Comparison of ENCODE assay signal across 8 mouse cellular contexts in genomic region chr15:81924933-81925332, GRCm38 (mm10). TPM values are rescaled to one million over a fixed set of nuclear protein-coding genes. Genes with fewer than 3 reads are reported as not detected.
DNase-seq lines count a peak whose midpoint lies in the region; ATAC-seq and TF ChIP-seq lines count a peak whose summit lies in the region.

No protein-coding gene starts in this region.

- H3K4me1 ChIP-seq in lung, embryonic 15.5 days, result peaks cover 25% of the 10 kb centered on the region
- no peaks in the 10 kb centered on the region; the same call in 1 of the 2 replicates for H3K4me1 ChIP-seq in embryonic fibroblast, embryonic 13.5 days (ENCODE audit: control insufficient read depth, insufficient read depth, low read length)
- H3K4me1 ChIP-seq in limb, embryonic 11.5 days (ENCODE audit: control insufficient read depth, insufficient read depth, low read length), result peaks cover 4% of the 10 kb centered on the region; the same call in 1 of the 2 replicates
- H3K4me1 ChIP-seq in neural tube, embryonic 15.5 days, result peaks cover 52% of the 10 kb centered on the region

- H3K4me3 ChIP-seq in lung, embryonic 15.5 days, result peak overlapping the region; percentile 79
- peak overlapping the region; percentile 67 for H3K4me3 ChIP-seq in embryonic fibroblast, embryonic 13.5 days (ENCODE audit: insufficient read depth, low read length)
- peak overlapping the region; percentile 52; the same call in 1 of the 2 replicates for H3K4me3 ChIP-seq in limb, embryonic 11.5 days (ENCODE audit: low read depth, low read length)
- H3K4me3 ChIP-seq in neural tube, embryonic 15.5 days (replicated peaks), result peak overlapping the region; percentile 78

- no peak for TF ChIP-seq CTCF in embryonic fibroblast, embryonic 13.5 days (IDR thresholded peaks at IDR 0.05; ENCODE audit: borderline replicate concordance, insufficient read depth, low read length)

- ATAC-seq in lung, embryonic 15.5 days (ENCODE audit: borderline replicate concordance, extremely low read depth, low FRiP score, low TSS enrichment), result no peak
- no peak for ATAC-seq in limb, embryonic 11.5 days (ENCODE audit: insufficient number of reproducible peaks, low FRiP score, low TSS enrichment, low read depth)
- no peak for ATAC-seq in neural tube, embryonic 15.5 days (ENCODE audit: low FRiP score)

- H3K27me3 ChIP-seq in lung, embryonic 15.5 days, result no peaks in the 10 kb centered on the region
- no peaks in the 10 kb centered on the region for H3K27me3 ChIP-seq in limb, embryonic 11.5 days (ENCODE audit: control insufficient read depth, insufficient read depth, low read length)
- H3K27me3 ChIP-seq in neural tube, embryonic 15.5 days (replicated peaks), result no peaks in the 10 kb centered on the region

- 78% methylated on average over 11 of the region's 11 CpGs for WGBS in lung, embryonic 15.5 days
- 89% methylated on average over 11 of the region's 11 CpGs for WGBS in limb, embryonic 11.5 days
- 88% methylated on average over 11 of the region's 11 CpGs for WGBS in neural tube, embryonic 15.5 days

- H3K9me3 ChIP-seq in lung, embryonic 15.5 days, result no peaks in the 10 kb centered on the region
- H3K9me3 ChIP-seq in limb, embryonic 11.5 days (ENCODE audit: control insufficient read depth, low read length), result no peaks in the 10 kb centered on the region
- H3K9me3 ChIP-seq in neural tube, embryonic 15.5 days (replicated peaks), result no peaks in the 10 kb centered on the region

- H3K4me2 ChIP-seq in lung, embryonic 15.5 days, result peak overlapping the region; percentile 95
- H3K4me2 ChIP-seq in limb, embryonic 11.5 days (ENCODE audit: low read depth, severe bottlenecking), result peak overlapping the region; percentile 88
- peak overlapping the region; percentile 94 for H3K4me2 ChIP-seq in neural tube, embryonic 15.5 days

- peaks cover 7% of the 10 kb centered on the region; the same call in 1 of the 2 replicates for H3K36me3 ChIP-seq in lung, embryonic 15.5 days
- peaks cover 3% of the 10 kb centered on the region; the same call in 1 of the 2 replicates for H3K36me3 ChIP-seq in limb, embryonic 11.5 days (ENCODE audit: control insufficient read depth, insufficient read depth, low read length)
- H3K36me3 ChIP-seq in neural tube, embryonic 15.5 days, result no peaks in the 10 kb centered on the region; the same call in 1 of the 2 replicates

- no peak overlapping the region for H3K27ac ChIP-seq in lung, embryonic 15.5 days
- no peak overlapping the region for H3K27ac ChIP-seq in embryonic fibroblast, embryonic 13.5 days (ENCODE audit: insufficient read depth, low read length)
- no peak overlapping the region for H3K27ac ChIP-seq in limb, embryonic 11.5 days (replicated peaks; ENCODE audit: low read depth, low read length)
- 0 out of 2 replicates have a peak overlapping the region, but pooled peaks have one; percentile 13 for H3K27ac ChIP-seq in neural tube, embryonic 15.5 days (replicated peaks)

- no peak for TF ChIP-seq POLR2A in embryonic fibroblast, embryonic 13.5 days (IDR thresholded peaks at IDR 0.05; ENCODE audit: low read depth, low read length)

- no peak for DNase-seq in lung, postnatal 25 days (ENCODE audit: low spot score)
- no peak for DNase-seq in limb, embryonic 11.5 days (ENCODE audit: low spot score)
- DNase-seq in layer of hippocampus, adult 9-11 months, result no peak
- DNase-seq in embryo, embryonic 9.5 days (ENCODE audit: extremely low spot score), result no peak
- DNase-seq in thymus, adult 18-20 months, result no peak

- H3K9ac ChIP-seq in lung, embryonic 15.5 days, result peak overlapping the region; percentile 70
- H3K9ac ChIP-seq in limb, embryonic 11.5 days (ENCODE audit: low read length), result 0 out of 2 replicates have a peak overlapping the region, but pooled peaks have one; percentile 22
- H3K9ac ChIP-seq in neural tube, embryonic 15.5 days (replicated peaks), result peak overlapping the region; percentile 70

RNA-seq across cellular contexts. Expression of gene Polr3h, which starts 1.1 kb away (rescaled TPM):
- 76.3 and 80.1 TPM in 2 replicates for polyA plus RNA-seq in lung, embryonic 15.5 days (2015; fragmentation: Nextera tagmentation; extraction: Ambion mirVana)
- 12.3 and 16.2 TPM in 2 replicates for polyA plus RNA-seq in embryonic fibroblast, embryonic 13.5 days (2011; ENCODE audit: insufficient read length, low read depth, missing spikeins)
- 68.2 and 71.3 TPM in 2 replicates for polyA plus RNA-seq in limb, embryonic 11.5 days (2014; fragmentation: Nextera tagmentation; extraction: Ambion mirVana)
- polyA plus RNA-seq in neural tube, embryonic 15.5 days (2015; fragmentation: Nextera tagmentation; extraction: Ambion mirVana), result 93.2 and 107 TPM in 2 replicates

RNA-seq across cellular contexts. Expression of gene Csdc2, which starts 11.6 kb away (rescaled TPM):
- 9.0 and 11.2 TPM in 2 replicates for polyA plus RNA-seq in lung, embryonic 15.5 days (2015; fragmentation: Nextera tagmentation; extraction: Ambion mirVana)
- 3.3 and 4.4 TPM in 2 replicates for polyA plus RNA-seq in embryonic fibroblast, embryonic 13.5 days (2011; ENCODE audit: insufficient read length, low read depth, missing spikeins)
- polyA plus RNA-seq in limb, embryonic 11.5 days (2014; fragmentation: Nextera tagmentation; extraction: Ambion mirVana), result 4.9 TPM in 2 replicates
- 194 and 220 TPM in 2 replicates for polyA plus RNA-seq in neural tube, embryonic 15.5 days (2015; fragmentation: Nextera tagmentation; extraction: Ambion mirVana)

RNA-seq across cellular contexts. Expression of gene Pmm1, which starts 35.8 kb away (rescaled TPM):
- polyA plus RNA-seq in lung, embryonic 15.5 days (2015; fragmentation: Nextera tagmentation; extraction: Ambion mirVana), result 37.1 and 39.1 TPM in 2 replicates
- polyA plus RNA-seq in embryonic fibroblast, embryonic 13.5 days (2011; ENCODE audit: insufficient read length, low read depth, missing spikeins), result 88.7 and 121 TPM in 2 replicates
- polyA plus RNA-seq in limb, embryonic 11.5 days (2014; fragmentation: Nextera tagmentation; extraction: Ambion mirVana), result 15.3 and 16.0 TPM in 2 replicates
- 99.8 and 111 TPM in 2 replicates for polyA plus RNA-seq in neural tube, embryonic 15.5 days (2015; fragmentation: Nextera tagmentation; extraction: Ambion mirVana)

RNA-seq across cellular contexts. Expression of gene Aco2, which starts 52.8 kb away (rescaled TPM):
- polyA plus RNA-seq in lung, embryonic 15.5 days (2015; fragmentation: Nextera tagmentation; extraction: Ambion mirVana), result 164 and 173 TPM in 2 replicates
- polyA plus RNA-seq in embryonic fibroblast, embryonic 13.5 days (2011; ENCODE audit: insufficient read length, low read depth, missing spikeins), result 143 and 150 TPM in 2 replicates
- 158 and 162 TPM in 2 replicates for polyA plus RNA-seq in limb, embryonic 11.5 days (2014; fragmentation: Nextera tagmentation; extraction: Ambion mirVana)
- 295 and 298 TPM in 2 replicates for polyA plus RNA-seq in neural tube, embryonic 15.5 days (2015; fragmentation: Nextera tagmentation; extraction: Ambion mirVana)

RNA-seq across cellular contexts. Expression of gene Phf5a, which starts 53.2 kb away (rescaled TPM):
- polyA plus RNA-seq in lung, embryonic 15.5 days (2015; fragmentation: Nextera tagmentation; extraction: Ambion mirVana), result 172 and 183 TPM in 2 replicates
- 53.0 and 71.3 TPM in 2 replicates for polyA plus RNA-seq in embryonic fibroblast, embryonic 13.5 days (2011; ENCODE audit: insufficient read length, low read depth, missing spikeins)
- 240 and 243 TPM in 2 replicates for polyA plus RNA-seq in limb, embryonic 11.5 days (2014; fragmentation: Nextera tagmentation; extraction: Ambion mirVana)
- 111 and 122 TPM in 2 replicates for polyA plus RNA-seq in neural tube, embryonic 15.5 days (2015; fragmentation: Nextera tagmentation; extraction: Ambion mirVana)

Comparison
In these comparisons a context has a peak if more than half of its experiments do, and no peak if none do; other contexts are left out.
1. RNA of gene Csdc2, which starts 11.6 kb away (polyA plus RNA-seq): 194 to 220 TPM in neural tube, embryonic 15.5 days; 9.0 to 11.2 TPM in lung, embryonic 15.5 days, 4.9 TPM in limb, embryonic 11.5 days and 3.3 to 4.4 TPM in embryonic fibroblast, embryonic 13.5 days; every median in the first group is over 10 times any median in the second.
2. Peak in every context shown above with its lines, with median percentiles within 50 percentile points of each other: H3K4me2 ChIP-seq, H3K4me3 ChIP-seq and H3K9ac ChIP-seq.